Comparison of ENCODE assay signal across 13 mouse cellular contexts in genomic region chr11:34827803-34828202, GRCm38 (mm10).
"Had no signal": no experiment of that assay in that cellular context is flagged by ENCODE, and none has a peak within 500 bp of the region (broad histone marks: within the 10 kb centered on the region; RNA-seq: fewer than 3 reads in every experiment).

No protein-coding gene starts in this region.

- H3K27ac ChIP-seq: lung, embryonic 15.5 days; midbrain, embryonic 13.5 days; midbrain, embryonic 15.5 days; neural tube, embryonic 12.5 days had no signal

- H3K27me3 ChIP-seq: lung, embryonic 15.5 days; megakaryocyte, embryonic 14.5 days; midbrain, embryonic 13.5 days; midbrain, embryonic 15.5 days; neural tube, embryonic 12.5 days had no signal

- H3K9me3 ChIP-seq: lung, embryonic 15.5 days; megakaryocyte, embryonic 14.5 days; midbrain, embryonic 13.5 days; midbrain, embryonic 15.5 days; neural tube, embryonic 12.5 days had no signal

- H3K36me3 ChIP-seq: midbrain, embryonic 15.5 days had no signal

- H3K9ac ChIP-seq: liver, postnatal 0 days; lung, embryonic 15.5 days; midbrain, embryonic 13.5 days; midbrain, embryonic 15.5 days; neural tube, embryonic 12.5 days had no signal

- H3K4me2 ChIP-seq: lung, embryonic 15.5 days; midbrain, embryonic 11.5 days; midbrain, embryonic 13.5 days; midbrain, embryonic 15.5 days; neural tube, embryonic 12.5 days had no signal

- H3K4me3 ChIP-seq: lung, embryonic 15.5 days; megakaryocyte, embryonic 14.5 days; midbrain, embryonic 13.5 days; midbrain, embryonic 15.5 days; neural tube, embryonic 12.5 days had no signal

- DNase-seq: liver, postnatal 0 days; lung, adult 2 months; lung, postnatal 4 days; right cerebral cortex, postnatal 14 days; thymus, adult 18-20 months; thymus, postnatal 14 days; thymus, postnatal 36 days had no signal
